Mouse (Mus musculus) stomach, embryonic 16.5 days (tissue): ENCODE data around the gene Mex3b. TPM values are rescaled to one million over a fixed set of nuclear protein-coding genes. Genes with fewer than 3 reads are reported as not detected.

ENCODE experiments used
- ATAC-seq: fragments of 200-750 bp; cut with Nextera tagmentation; 2 replicates; pipeline ENCODE4 v1.8.0; 2017; ENCODE audit warnings: moderate number of reproducible peaks, moderate TSS enrichment; ENCODE audit not compliant: insufficient read depth, low FRiP score
- H3K27ac ChIP-seq: fragments of 300-500 bp; sonication (generic); 2 replicates; pipeline ENCODE4 v1.5.1; 2014; ENCODE audit warnings: low read length
- H3K27me3 ChIP-seq: fragments of 300-500 bp; sonication (generic); 2 replicates; pipeline ENCODE4 v1.6.1; 2014; ENCODE audit warnings: low read length, control low read depth, mixed read lengths; ENCODE audit not compliant: control insufficient read depth, insufficient read depth
- H3K36me3 ChIP-seq: fragments of 300-500 bp; sonication (generic); 2 replicates; pipeline ENCODE4 v1.6.1; 2014; ENCODE audit warnings: low read length; ENCODE audit not compliant: control insufficient read depth, insufficient read depth
- H3K4me1 ChIP-seq: fragments of 300-500 bp; sonication (generic); 2 replicates; pipeline ENCODE4 v1.6.1; 2014; ENCODE audit warnings: low read length, control low read depth, mixed read lengths; ENCODE audit not compliant: control insufficient read depth, insufficient read depth
- H3K4me2 ChIP-seq: fragments of 300-500 bp; sonication (generic); 2 replicates; pipeline ENCODE4 v1.6.1; 2014; ENCODE audit warnings: low read depth, low read length, mixed read lengths
- H3K4me3 ChIP-seq: fragments of 300-500 bp; sonication (generic); replicated peaks from 2 replicates; pipeline ENCODE4 v1.5.1; 2014; ENCODE audit warnings: mild to moderate bottlenecking, low read length
- H3K9ac ChIP-seq: fragments of 300-500 bp; sonication (generic); 2 replicates; pipeline ENCODE4 v1.6.1; 2014; ENCODE audit warnings: low read length
- H3K9me3 ChIP-seq: fragments of 300-500 bp; sonication (generic); replicated peaks from 2 replicates; pipeline ENCODE4 v1.6.1; 2016; ENCODE audit warnings: low read length, control low read depth; ENCODE audit not compliant: control insufficient read depth
- WGBS: fragments of 180-500 bp; shearing (Covaris S2); extraction: QIAGEN DNeasy Blood & Tissue Kit; methylation state at CpG from one replicate; pipeline ENCODE4 v1.1.7; 2014; 5-methylcytosine and 5-hydroxymethylcytosine counted together
- polyA plus RNA-seq: library from polyadenylated mRNA; unstranded; fragments of >200 nt; fragmentation: Nextera tagmentation; extraction: Ambion mirVana; gene quantifications from 2 replicates; pipeline ENCODE4 v1.2.1, GENCODE M21; 2015

Mex3b gene
- 4.8 and 6.6 TPM in 2 replicates for polyA plus RNA-seq

DNA sequence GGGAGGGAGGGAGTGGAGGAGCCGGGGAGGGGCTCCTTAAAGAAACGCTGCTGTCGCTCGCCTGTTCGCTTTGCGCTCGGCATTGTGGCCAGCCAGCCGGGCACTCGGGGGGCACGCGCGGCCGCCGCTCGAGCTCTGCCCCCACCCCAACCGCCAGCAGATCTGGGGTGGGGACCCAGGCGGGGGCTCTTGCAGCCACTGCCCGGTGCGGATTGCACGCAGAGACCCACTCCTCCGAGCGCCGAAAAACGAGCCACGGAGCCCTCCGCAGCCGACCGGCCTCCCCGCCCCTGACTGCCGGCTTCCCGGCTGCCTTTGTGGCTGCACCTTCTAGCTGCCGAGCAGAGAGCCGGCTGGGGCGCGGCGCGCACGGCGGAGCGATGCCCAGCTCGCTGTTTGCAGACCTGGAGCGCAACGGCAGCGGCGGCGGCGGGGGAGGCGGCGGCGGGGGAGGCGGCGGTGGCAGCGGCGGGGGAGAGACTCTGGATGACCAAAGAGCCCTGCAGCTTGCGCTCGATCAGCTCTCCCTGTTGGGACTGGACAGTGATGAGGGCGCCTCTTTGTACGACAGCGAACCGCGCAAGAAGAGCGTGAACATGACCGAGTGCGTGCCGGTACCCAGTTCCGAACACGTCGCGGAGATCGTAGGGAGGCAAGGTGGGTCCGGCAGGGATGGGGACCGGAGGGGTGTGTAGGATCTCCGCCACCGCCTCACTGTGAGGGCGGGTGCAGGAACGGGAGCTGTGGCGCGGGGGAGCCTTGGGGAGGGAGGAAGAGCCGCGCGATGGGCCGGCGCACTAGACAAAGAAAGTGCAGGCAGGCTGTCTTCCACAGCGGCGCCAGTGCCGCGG, at the start of gene Mex3b:
Gene Mex3b (plus strand): TSS at position 63 of the 851 bp plus-strand sequence.
- H3K9me3 ChIP-seq = no peaks in the 10 kb centered on the region
- no peaks in the 10 kb centered on the region for H3K27me3 ChIP-seq
- peaks cover 19% of the 10 kb centered on the region for H3K4me1 ChIP-seq
- peak; percentile 7; the same call in 1 of the 2 replicates for ATAC-seq
- peak within 1 kb of the TSS; percentile 95 for H3K9ac ChIP-seq
- under 1% methylated on average over 86 of the region's 87 CpGs for WGBS
- H3K36me3 ChIP-seq = no peaks in the 10 kb centered on the region
- peak within 1 kb of the TSS; percentile 85 for H3K4me2 ChIP-seq
- H3K27ac ChIP-seq = peak within 1 kb of the TSS; percentile 98
- peak within 1 kb of the TSS; percentile 86 for H3K4me3 ChIP-seq

DNA sequence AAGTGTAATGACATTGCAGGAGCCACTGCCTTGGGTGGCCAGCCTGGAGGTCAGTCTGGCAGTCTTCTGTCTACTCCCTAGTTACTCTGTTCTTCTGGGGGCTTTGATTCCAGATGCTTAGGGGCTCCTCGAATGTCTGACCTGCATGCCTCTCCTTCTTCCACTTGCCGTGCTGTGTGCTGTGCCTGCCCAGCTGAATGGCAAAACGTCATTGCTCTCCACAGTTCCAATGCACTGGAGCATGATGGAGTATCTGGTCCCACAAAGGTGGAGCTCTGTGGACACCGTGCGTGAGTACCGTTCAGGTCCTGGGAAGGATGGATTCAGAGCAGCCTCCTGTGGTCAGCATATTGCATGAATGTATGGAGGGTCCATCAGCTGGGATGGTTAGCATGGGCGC, 47.6 kb upstream of the Mex3b start:
- no peaks in the 10 kb centered on the region for H3K36me3 ChIP-seq
- 90% methylated on average over 7 of the region's 7 CpGs for WGBS
- H3K9me3 ChIP-seq = no peaks in the 10 kb centered on the region
- H3K4me1 ChIP-seq = no peaks in the 10 kb centered on the region
- no peak overlapping the region for H3K9ac ChIP-seq
- no peak overlapping the region for H3K4me3 ChIP-seq
- no peak overlapping the region for H3K27ac ChIP-seq
- no peak overlapping the region for H3K4me2 ChIP-seq
- no peak for ATAC-seq
- no peaks in the 10 kb centered on the region for H3K27me3 ChIP-seq

DNA sequence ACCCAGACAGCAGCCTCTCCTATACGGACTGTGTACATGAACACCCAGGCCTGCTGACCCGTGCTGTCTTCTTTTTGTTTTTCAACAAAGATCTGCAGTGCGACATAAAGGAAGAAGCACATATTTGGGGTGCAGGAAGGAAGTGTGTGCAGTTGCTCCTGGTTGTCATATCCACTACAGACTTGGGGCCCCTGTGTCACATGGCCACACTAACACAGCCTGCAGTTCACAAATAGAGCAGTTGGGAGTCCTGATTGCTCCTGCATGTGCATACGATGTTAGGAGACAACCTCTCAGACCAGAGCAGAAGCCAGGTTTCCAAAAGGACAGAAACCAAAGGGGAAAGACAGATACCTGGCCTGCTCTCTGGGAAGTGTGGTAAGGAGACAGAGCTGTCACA, 46.5 kb upstream of the Mex3b start:
- no peak for ATAC-seq
- Histone ChIP-seq H3K4me3 (no peak overlapping the region), H3K27me3 (no peaks in the 10 kb centered on the region), H3K36me3 (no peaks in the 10 kb centered on the region), H3K4me1 (no peaks in the 10 kb centered on the region), H3K4me2 (no peak overlapping the region), H3K27ac (no peak overlapping the region), H3K9ac (no peak overlapping the region), H3K9me3 (no peaks in the 10 kb centered on the region)
- WGBS = 56% methylated on average over 4 of the region's 4 CpGs

DNA sequence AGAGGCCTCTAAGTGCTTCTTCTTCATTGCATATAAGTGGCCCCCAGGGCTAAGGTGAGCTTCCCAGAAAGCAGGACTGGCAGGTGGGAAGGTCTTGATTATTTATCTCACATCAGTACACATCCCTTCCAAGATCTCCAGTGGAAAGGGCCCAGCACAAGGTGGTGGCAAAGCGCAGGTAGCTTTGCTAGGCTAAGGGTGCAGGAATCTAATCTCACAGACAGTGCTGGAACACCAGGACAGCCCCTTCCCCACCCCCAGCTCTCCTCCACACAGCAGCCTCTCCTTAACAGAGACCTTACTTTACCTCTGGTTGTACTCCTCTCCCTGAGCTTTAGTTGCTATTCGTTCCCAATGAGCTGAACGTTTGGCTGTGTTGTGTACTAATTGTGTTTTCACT, 45.6 kb upstream of the Mex3b start:
- no peaks in the 10 kb centered on the region for H3K4me1 ChIP-seq

DNA sequence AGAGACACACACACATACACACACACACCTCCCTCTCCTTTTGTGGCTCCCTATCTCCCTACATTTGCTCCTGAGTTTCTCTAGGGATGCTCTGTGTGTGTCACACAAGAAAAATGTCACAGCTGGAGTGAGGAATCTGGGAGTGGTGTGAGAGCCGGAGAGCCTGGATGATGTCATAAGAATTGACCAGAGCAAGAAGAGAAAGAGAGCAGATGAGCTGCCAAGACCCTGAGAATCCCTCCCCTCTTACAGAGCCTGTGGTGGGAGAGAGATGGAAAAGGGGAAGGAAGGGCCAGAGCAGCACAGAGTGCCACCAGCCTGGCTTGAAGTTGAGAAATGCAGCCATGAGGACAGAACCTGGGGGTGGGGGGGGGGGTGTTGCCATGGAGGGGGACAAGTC, 44.6 kb upstream of the Mex3b start:
- Histone ChIP-seq H3K4me2 (no peak overlapping the region), H3K4me1 (no peaks in the 10 kb centered on the region), H3K4me3 (no peak overlapping the region), H3K27me3 (no peaks in the 10 kb centered on the region), H3K27ac (no peak overlapping the region), H3K9ac (no peak overlapping the region), H3K9me3 (no peaks in the 10 kb centered on the region), H3K36me3 (no peaks in the 10 kb centered on the region)
- WGBS = 17% methylated on average over 1 of the region's 1 CpGs
- peak; percentile 53 for ATAC-seq

More for the DNA sequence above, 45.6 kb upstream of the Mex3b start:
- Histone ChIP-seq H3K27me3 (no peaks in the 10 kb centered on the region), H3K27ac (no peak overlapping the region), H3K9ac (no peak overlapping the region), H3K9me3 (no peaks in the 10 kb centered on the region), H3K36me3 (no peaks in the 10 kb centered on the region), H3K4me2 (no peak overlapping the region), H3K4me3 (no peak overlapping the region)
- 68% methylated on average over 3 of the region's 3 CpGs for WGBS
- ATAC-seq = no peak

DNA sequence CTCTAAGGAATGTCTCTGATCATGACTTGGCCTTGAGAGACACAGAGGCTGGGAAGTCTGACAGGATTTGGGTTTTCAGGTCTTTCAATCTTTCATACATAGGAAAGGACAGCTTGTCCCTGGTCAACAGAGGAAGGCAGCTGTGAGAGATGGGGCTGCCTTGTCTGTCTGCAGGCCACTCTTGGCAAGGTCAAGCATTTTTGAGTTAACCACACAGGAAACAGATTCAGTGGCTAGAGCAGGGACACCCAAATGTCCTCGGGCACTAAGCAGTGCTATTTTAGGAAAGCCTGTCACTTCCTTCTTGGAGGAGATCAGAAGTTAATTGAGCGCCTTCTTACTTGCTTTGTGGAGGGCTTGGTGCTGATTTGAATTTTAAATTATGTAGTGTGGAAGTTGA, 38.9 kb upstream of the Mex3b start:
- no peak overlapping the region for H3K4me2 ChIP-seq
- H3K27ac ChIP-seq = no peak overlapping the region
- H3K9ac ChIP-seq = no peak overlapping the region
- no peaks in the 10 kb centered on the region for H3K4me1 ChIP-seq
- ATAC-seq = no peak
- no peak overlapping the region for H3K4me3 ChIP-seq
- no peaks in the 10 kb centered on the region for H3K9me3 ChIP-seq
- 71% methylated on average over 2 of the region's 2 CpGs for WGBS
- no peaks in the 10 kb centered on the region for H3K36me3 ChIP-seq
- no peaks in the 10 kb centered on the region for H3K27me3 ChIP-seq

DNA sequence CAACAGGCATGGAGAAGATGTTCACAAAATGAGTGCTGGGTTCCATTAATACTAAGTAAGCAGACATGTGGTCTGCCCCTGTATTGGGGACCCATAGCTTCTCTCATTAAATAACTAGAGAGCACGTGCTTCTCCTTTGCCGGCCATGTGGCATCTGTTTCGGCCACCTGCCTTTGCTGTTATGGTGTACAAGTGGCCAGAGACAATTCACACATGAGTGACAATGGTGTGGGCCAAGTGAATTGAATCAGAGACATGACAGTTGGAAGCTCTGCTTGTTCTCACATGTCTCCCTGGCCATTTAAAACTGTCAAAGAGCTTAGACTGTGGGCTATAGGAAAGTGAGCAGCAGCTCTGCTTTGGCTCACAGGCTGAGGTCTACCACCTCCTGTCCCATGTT, 37.6 kb upstream of the Mex3b start:
- no peak overlapping the region for H3K4me3 ChIP-seq
- no peak overlapping the region for H3K4me2 ChIP-seq
- WGBS = 68% methylated on average over 3 of the region's 3 CpGs
- no peaks in the 10 kb centered on the region for H3K9me3 ChIP-seq
- no peak overlapping the region for H3K27ac ChIP-seq
- H3K4me1 ChIP-seq = no peaks in the 10 kb centered on the region
- no peaks in the 10 kb centered on the region for H3K27me3 ChIP-seq
- no peak overlapping the region for H3K9ac ChIP-seq
- no peak for ATAC-seq
- H3K36me3 ChIP-seq = no peaks in the 10 kb centered on the region

DNA sequence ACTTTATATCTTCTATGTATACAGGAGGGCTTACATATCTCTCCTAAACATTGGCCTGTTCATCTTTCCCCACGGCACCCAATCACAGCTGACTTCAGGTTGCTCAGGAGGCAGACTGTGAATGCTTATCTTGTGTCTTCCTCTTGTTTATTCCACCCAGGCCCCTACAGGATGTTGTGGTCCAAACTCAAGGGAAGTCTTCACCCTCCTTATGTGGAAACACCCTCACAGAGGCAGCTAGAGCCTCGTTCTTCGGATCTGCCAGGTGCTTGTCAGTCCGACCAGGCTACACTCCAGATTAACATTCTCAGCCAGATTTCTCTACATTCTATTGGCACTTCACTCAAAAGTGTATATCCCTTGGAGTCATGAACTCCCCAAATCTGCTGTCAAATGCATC, 32.7 kb upstream of the Mex3b start:
- WGBS = 63% methylated on average over 4 of the region's 4 CpGs
- Histone ChIP-seq H3K9ac (no peak overlapping the region), H3K4me1 (peaks cover 6% of the 10 kb centered on the region; the same call in 1 of the 2 replicates), H3K27me3 (no peaks in the 10 kb centered on the region), H3K4me3 (no peak overlapping the region), H3K27ac (no peak overlapping the region), H3K9me3 (no peaks in the 10 kb centered on the region), H3K4me2 (no peak overlapping the region), H3K36me3 (no peaks in the 10 kb centered on the region)
- ATAC-seq = no peak

DNA sequence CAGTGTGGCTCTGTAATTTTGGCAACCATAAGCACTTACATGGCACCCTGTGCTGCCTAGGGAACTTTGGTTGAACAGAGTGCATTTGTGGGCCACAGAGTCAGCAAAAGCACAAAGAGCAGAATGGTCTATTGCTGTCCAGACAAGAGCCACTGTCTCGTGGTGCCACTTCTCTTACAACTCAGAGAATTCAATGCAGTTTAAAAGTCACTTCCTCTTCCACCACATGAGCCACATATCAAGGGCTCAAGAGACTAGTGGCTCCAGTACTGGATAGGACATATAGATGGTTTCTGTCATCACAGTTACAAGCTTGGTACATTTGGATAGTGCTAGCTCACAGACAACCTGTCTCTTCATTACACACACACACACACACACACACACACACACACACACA, 28.7 kb upstream of the Mex3b start:
- no peaks in the 10 kb centered on the region for H3K9me3 ChIP-seq
- H3K4me2 ChIP-seq = no peak overlapping the region
- ATAC-seq = no peak
- H3K27me3 ChIP-seq = no peaks in the 10 kb centered on the region
- no peak overlapping the region for H3K27ac ChIP-seq
- 44% methylated on average over 1 of the region's 1 CpGs for WGBS
- H3K4me1 ChIP-seq = peaks cover 6% of the 10 kb centered on the region; the same call in 1 of the 2 replicates
- H3K4me3 ChIP-seq = no peak overlapping the region
- no peaks in the 10 kb centered on the region for H3K36me3 ChIP-seq
- no peak overlapping the region for H3K9ac ChIP-seq
